In the genomic region with DNA sequence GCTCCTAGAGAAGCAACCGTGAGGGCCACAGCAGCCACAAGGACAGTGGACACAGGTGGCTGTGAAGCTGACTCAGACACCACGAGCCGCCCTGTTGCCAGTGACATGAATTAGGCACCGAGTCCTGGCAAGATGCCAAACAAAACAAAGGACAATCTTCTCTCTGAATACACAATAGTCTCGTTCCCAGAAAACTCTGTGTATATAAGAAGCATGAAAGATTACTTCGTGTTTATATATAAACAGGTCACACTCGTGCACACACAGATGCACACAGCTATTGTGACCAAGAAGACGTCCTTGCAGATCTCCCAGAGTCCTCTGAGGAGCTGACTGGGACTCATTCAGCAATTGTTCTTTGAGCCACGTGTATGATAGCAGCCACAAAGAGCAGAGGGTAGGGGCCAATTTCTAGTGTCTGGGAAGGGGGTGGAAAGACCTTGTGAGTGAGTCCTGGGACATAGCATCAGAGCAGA, we compare ENCODE assay signal across 12 mouse cellular contexts. TPM values are rescaled to one million over a fixed set of nuclear protein-coding genes. Genes with fewer than 3 reads are reported as not detected.
DNase-seq lines count a peak whose midpoint lies in the region; ATAC-seq and TF ChIP-seq lines count a peak whose summit lies in the region.
"Had no signal": no experiment of that assay in that cellular context is flagged by ENCODE, and none has a peak within 500 bp of the region (broad histone marks: within the 10 kb centered on the region; RNA-seq: fewer than 3 reads in every experiment).

No protein-coding gene starts in this region.

- H3K36me3 ChIP-seq in forebrain, embryonic 10.5 days (replicated peaks), result no peaks in the 10 kb centered on the region
- no peaks in the 10 kb centered on the region for H3K36me3 ChIP-seq in forebrain, embryonic 11.5 days (ENCODE audit: control insufficient read depth, insufficient read depth, low read length)
- H3K36me3 ChIP-seq: embryonic facial prominence, embryonic 15.5 days; hindbrain, embryonic 15.5 days had no signal

- H3K27ac ChIP-seq in forebrain, embryonic 10.5 days, result 0 out of 2 replicates have a peak overlapping the region, but pooled peaks have one; percentile 40
- H3K27ac ChIP-seq in forebrain, embryonic 11.5 days (ENCODE audit: low read depth, low read length), result no peak overlapping the region
- H3K27ac ChIP-seq in layer of hippocampus, adult 2 months, result no peak overlapping the region
- H3K27ac ChIP-seq: embryonic facial prominence, embryonic 15.5 days; hindbrain, embryonic 15.5 days had no signal

- no peak overlapping the region for H3K4me2 ChIP-seq in forebrain, embryonic 11.5 days (ENCODE audit: low read depth, low read length, severe bottlenecking)
- H3K4me2 ChIP-seq: embryonic facial prominence, embryonic 15.5 days; hindbrain, embryonic 15.5 days had no signal

- H3K4me1 ChIP-seq in forebrain, embryonic 10.5 days, result peaks cover 4% of the 10 kb centered on the region; the same call in 1 of the 2 replicates
- no peaks in the 10 kb centered on the region for H3K4me1 ChIP-seq in forebrain, embryonic 11.5 days (replicated peaks; ENCODE audit: control insufficient read depth, insufficient read depth, low read length)
- H3K4me1 ChIP-seq: embryonic facial prominence, embryonic 15.5 days had no signal

- H3K9ac ChIP-seq in forebrain, embryonic 11.5 days (ENCODE audit: low read length), result no peak overlapping the region
- H3K9ac ChIP-seq: embryonic facial prominence, embryonic 15.5 days; hindbrain, embryonic 15.5 days had no signal

- TF ChIP-seq CTCF in layer of hippocampus, adult 2 months (conservative IDR thresholded peaks at IDR 0.05), result no peak

- no peak overlapping the region for H3K4me3 ChIP-seq in forebrain, embryonic 10.5 days
- no peak overlapping the region for H3K4me3 ChIP-seq in forebrain, embryonic 11.5 days (ENCODE audit: low read depth, low read length)
- H3K4me3 ChIP-seq in layer of hippocampus, adult 2 months, result no peak overlapping the region
- H3K4me3 ChIP-seq: embryonic facial prominence, embryonic 15.5 days; hindbrain, embryonic 15.5 days had no signal

- H3K27me3 ChIP-seq in forebrain, embryonic 10.5 days (ENCODE audit: poor library complexity, severe bottlenecking), result no peaks in the 10 kb centered on the region
- H3K27me3 ChIP-seq in forebrain, embryonic 11.5 days (ENCODE audit: control insufficient read depth, insufficient read depth, low read length), result no peaks in the 10 kb centered on the region
- H3K27me3 ChIP-seq: embryonic facial prominence, embryonic 15.5 days; hindbrain, embryonic 15.5 days had no signal

- 71% methylated on average over 9 of the region's 9 CpGs for WGBS in forebrain, embryonic 10.5 days
- WGBS in forebrain, embryonic 11.5 days, result 51% methylated on average over 9 of the region's 9 CpGs

- ATAC-seq in forebrain, embryonic 11.5 days (replicated peaks; ENCODE audit: low FRiP score), result no peak
- ATAC-seq in inflammation-experienced regulatory T-cells, adult 6 months, result no peak
- ATAC-seq: CD4-positive, CD25-positive, alpha-beta regulatory T cell, adult 4 months had no signal

- DNase-seq in forebrain, embryonic 10.5 days (ENCODE audit: extremely low spot score, low spot score), result no peak
- no peak for DNase-seq in forebrain, embryonic 11.5 days (ENCODE audit: low spot score)
- DNase-seq in urinary bladder, postnatal 14 days (ENCODE audit: low spot score), result peak; percentile 52
- DNase-seq in urinary bladder, postnatal 10 days (ENCODE audit: low spot score), result no peak
- peak; percentile 65 for DNase-seq in lung, postnatal 25 days (ENCODE audit: low spot score)
- no peak for DNase-seq in B cell, adult 2 months
- no peak for DNase-seq in layer of hippocampus, adult 2 months (ENCODE audit: low spot score in 2 of 2)
- DNase-seq: spleen, adult 18-20 months had no signal

- H3K9me3 ChIP-seq in forebrain, embryonic 10.5 days, result no peaks in the 10 kb centered on the region
- H3K9me3 ChIP-seq in forebrain, embryonic 11.5 days (ENCODE audit: control insufficient read depth, low read length), result no peaks in the 10 kb centered on the region
- H3K9me3 ChIP-seq: embryonic facial prominence, embryonic 15.5 days; hindbrain, embryonic 15.5 days had no signal

RNA-seq across cellular contexts. Expression of gene Dagla, which starts 18.7 kb away (rescaled TPM):
- 1.7 and 1.9 TPM in 2 replicates for polyA plus RNA-seq in forebrain, embryonic 10.5 days (2016; fragmentation: Nextera tagmentation; extraction: Ambion mirVana)
- 1.9 and 2.5 TPM in 2 replicates for polyA plus RNA-seq in forebrain, embryonic 11.5 days (2014; fragmentation: Nextera tagmentation; extraction: Ambion mirVana)
- under 1 TPM in 1 of 3 experiments, not detected in 2; 0.11 TPM for polyA plus RNA-seq in inflammation-experienced regulatory T-cells, adult 6 months (2017; shearing (Covaris generic))
- 100 to 1,000 TPM; 130 to 131 TPM for total RNA-seq in layer of hippocampus, adult 2 months (2021)
- polyA plus RNA-seq: CD4-positive, CD25-positive, alpha-beta regulatory T cell, adult 4 months had no signal

Comparison
In these comparisons a context has a peak if more than half of its experiments do, and no peak if none do; other contexts are left out.
1. DNase-seq: peak in urinary bladder, postnatal 14 days (single experiment) and lung, postnatal 25 days (single experiment); none in forebrain, embryonic 10.5 days (single experiment), forebrain, embryonic 11.5 days (single experiment), urinary bladder, postnatal 10 days (single experiment), B cell, adult 2 months (0 of 2) and layer of hippocampus, adult 2 months (0 of 2).